Mouse (Mus musculus) gastrocnemius, adult 2 months (tissue): Measurements from ENCODE around the gene Dcbld1. TPM values are rescaled to one million over a fixed set of nuclear protein-coding genes. Genes with fewer than 3 reads are reported as not detected.
"Not testable (repeated sequence)": the region's sequence is repeated elsewhere in the genome, so short reads cannot be mapped to it uniquely, and the experiment has no call there.

Source experiments
- DNase-seq: peaks from one replicate; pipeline ENCODE4 v3.0.0; 2022
- H3K27ac ChIP-seq: fragments of 200-600 bp; 2 replicates; pipeline ENCODE4 v1.8.1; 2022; ENCODE audit warnings: mild to moderate bottlenecking
- H3K4me3 ChIP-seq: fragments of 200-600 bp; 2 replicates; pipeline ENCODE4 v1.8.1; 2022; ENCODE audit warnings: mild to moderate bottlenecking, moderate library complexity
- CTCF ChIP-seq: fragments of 200-600 bp; IDR thresholded peaks from 2 replicates; pipeline ENCODE4 v1.8.1; 2022; ENCODE audit warnings: antibody characterized with exemption, mild to moderate bottlenecking, moderate library complexity
- intact Hi-C: fragments of 180-260 bp; cut with DNase I; formaldehyde crosslinking; loops from one replicate; pipeline ENCODE4 v1.15.1; 2025
- total RNA-seq, 2 experiments: library from RNA; stranded (reverse); gene quantifications; 2 replicates each; pipeline ENCODE4 v1.2.3; 2021

Dcbld1 gene
- total RNA-seq, 2 experiments from 2014 or later, result 1.3 to 1.8 TPM

DNA sequence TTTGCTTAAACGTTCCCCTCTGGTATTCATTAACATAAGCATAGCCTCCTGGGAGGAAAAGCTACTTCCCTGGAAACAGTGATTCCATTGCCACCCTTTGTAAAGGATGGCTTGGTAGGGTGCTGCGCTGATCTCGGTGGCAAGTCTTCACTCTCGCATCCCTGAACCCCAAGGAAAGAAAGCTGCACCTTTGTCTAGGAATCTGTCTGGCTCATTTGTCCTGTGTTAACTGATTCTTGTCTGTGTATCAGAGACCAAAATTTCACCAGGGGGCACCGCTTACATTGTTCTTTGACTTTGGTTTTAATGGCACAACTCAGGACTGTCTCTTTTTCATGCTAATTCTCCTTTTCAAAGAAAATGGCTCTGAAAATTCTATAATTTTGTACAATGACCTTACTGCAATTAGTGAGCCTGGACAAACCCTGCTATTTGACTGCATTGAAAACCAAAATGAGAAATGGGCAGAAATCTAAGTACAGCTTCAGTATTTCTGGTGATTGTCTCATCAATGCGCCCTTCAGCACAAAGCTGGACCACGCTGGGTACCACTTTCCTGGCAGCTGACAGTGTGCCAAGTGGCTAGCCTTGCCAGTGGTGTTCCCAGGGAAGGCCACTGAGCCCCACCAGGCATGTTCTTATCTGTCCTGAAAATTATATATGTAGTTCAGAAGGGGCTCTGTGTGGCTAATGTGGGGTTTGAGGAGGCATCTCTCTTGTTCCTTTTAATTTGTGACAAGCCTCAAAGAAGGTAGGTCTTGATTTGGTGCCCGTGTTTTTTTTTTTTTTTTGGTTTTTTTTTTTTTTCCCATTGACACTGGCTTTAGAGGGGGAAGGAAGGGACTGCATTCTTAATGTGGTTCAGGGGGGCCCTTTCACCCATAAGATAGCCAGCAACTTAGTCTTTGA is 40.8 kb downstream of the Dcbld1 start:
- no peak for DNase-seq
- Histone ChIP-seq H3K27ac (peak overlapping the region; percentile 53; the same call in 1 of the 2 replicates), H3K4me3 (no peak overlapping the region)
- intact Hi-C loops, result no loop called here
- TF ChIP-seq CTCF, result no peak

DNA sequence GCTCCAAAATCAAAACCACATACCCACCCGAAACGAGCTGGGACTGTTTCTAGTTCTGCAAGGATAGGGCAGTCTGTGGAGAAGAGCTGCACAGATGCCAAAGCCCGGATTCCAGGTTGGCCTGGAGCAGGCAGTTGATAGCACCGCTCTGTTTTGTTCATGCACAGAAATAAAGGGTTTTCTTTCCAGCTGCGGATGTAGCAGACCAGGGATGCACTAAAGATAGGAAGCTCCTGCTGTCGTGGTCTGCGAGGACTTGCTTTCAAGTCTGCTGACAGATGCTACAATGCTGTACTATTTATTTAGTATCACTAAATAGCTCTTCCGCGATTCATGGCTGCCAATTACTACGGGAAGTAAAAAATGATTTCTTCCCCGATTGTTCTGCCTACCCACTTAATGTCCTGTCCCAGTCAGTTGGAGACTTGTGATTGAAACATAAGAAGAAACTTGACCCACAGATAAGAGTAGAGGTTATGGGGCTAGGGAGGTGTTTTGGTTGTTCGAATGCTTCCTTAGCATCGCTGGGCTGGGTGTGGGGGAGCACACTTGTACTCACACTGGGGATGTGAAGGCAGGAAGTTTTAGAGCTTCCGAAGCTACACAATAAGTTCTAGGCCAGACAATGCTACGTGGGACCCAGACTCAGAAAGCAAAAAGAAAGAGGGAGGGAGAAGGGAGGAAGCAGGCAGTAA is 41.6 kb downstream of the Dcbld1 start:
- no peak for DNase-seq
- Histone ChIP-seq H3K27ac (peak overlapping the region; percentile 53), H3K4me3 (peak overlapping the region; percentile 15; the same call in 1 of the 2 replicates)
- TF ChIP-seq CTCF, result no peak
- intact Hi-C loops, result no loop called here

DNA sequence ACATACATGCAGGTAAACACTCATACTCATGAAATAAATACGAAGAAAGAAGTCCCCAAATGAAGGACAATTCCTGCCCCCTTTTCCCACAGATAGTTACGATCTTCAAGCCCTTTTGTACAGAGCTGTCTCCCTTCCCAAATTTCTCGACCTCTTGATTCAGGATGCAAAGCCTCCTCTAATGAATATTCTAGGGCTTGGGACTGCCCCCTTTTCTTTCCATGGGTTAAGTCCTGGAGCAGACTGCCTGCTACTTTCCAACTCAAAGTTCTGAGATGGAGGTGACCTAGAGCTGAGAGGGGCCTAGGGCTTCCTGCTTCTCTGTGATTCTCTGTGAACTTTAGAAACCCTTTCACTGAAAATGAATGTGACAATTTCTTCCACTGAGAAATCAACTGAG is 43.2 kb downstream of the Dcbld1 start:
- DNase-seq, result no peak
- Histone ChIP-seq H3K27ac (no peak overlapping the region), H3K4me3 (no peak overlapping the region)
- TF ChIP-seq CTCF, result no peak
- intact Hi-C loops, result no loop called here

DNA sequence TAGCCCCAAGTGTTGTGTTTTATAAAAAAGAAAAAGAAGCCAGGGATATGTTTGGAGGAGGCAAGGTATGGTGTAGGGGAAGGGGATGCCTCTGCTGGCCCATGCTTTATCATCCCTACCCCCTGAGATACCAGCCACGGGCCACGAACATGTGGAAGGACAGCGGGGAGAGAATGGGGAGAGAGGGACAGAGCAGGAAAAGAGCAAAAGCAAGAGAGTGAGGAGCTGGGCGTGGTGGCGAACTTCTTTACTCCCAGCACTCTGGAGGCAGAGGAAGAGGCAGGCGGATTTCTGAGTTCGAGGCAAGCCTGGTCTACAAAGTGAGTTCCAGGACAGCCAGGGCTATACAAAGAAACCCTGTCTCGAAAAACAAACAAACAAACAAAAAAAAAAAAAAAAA is 44.1 kb downstream of the Dcbld1 start:
- H3K4me3 ChIP-seq, DNase-seq, H3K27ac ChIP-seq, intact Hi-C loops: not testable (repeated sequence)

DNA sequence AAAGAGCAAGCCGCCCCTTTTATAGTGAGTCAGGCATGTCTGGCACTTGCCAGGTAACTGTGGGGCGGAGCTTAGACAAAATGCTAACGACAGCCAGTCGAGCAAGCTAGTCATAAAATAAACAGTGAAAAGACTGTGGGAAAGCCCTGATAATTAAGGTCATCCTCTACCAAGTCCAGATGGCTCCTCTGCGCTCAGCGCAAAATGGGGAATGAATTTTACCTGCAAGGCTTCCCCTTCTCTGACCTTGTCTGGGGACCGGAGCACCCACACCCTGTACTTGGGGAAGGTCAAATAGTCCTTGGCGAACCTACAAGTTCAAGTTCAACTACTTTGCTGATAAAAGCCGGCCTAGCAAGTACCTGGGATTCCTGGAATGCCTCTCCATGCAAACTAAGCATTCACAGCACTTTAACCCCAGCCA is 44.6 kb downstream of the Dcbld1 start:
- no peak overlapping the region for H3K4me3 ChIP-seq
- intact Hi-C loops, result no loop called here
- DNase-seq, result no peak
- no peak for TF ChIP-seq CTCF
- no peak overlapping the region for H3K27ac ChIP-seq

DNA sequence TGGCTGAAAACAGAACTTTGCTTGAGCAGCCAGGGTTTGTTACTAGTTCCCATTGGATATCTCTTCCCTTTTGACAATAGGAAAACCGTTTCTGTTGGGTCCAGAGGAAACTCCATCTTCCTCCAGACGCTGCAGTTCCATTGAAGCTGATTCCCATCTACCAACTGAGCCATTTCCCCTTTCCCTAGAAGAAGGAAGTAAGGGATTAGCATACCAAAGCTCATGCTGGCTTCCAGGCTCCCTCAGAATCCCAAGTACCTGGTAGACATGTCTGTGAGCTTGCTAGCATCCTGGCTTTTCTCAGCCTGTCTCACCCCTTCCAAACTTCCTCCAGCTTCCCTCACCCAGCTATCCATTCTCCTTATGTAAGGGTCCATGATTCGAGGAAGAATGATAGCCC is 45.4 kb downstream of the Dcbld1 start:
- H3K27ac ChIP-seq, result no peak overlapping the region
- intact Hi-C loops, result no loop called here
- no peak for DNase-seq
- no peak overlapping the region for H3K4me3 ChIP-seq
- TF ChIP-seq CTCF, result no peak

DNA sequence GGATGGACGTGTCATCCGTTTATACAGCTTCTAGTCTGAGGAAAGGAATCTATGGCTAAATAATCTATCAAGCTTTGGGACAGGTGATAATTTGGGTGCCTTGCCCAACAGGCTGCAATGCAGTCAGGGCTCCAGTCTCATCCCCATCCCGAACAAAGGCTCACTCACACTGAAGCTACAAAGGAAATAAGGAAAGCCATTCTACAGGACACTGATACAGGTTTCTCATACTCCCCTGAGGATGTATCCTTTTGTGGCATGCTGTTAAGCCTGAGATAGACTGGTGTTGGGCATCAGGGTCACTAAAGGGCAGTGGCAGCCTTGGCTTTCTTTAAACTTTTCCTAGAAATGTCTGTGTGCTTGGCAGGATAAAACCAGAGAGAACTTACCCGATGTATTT is 46.5 kb downstream of the Dcbld1 start:
- DNase-seq, result no peak
- Histone ChIP-seq H3K27ac (no peak overlapping the region), H3K4me3 (no peak overlapping the region)
- no peak for TF ChIP-seq CTCF
- intact Hi-C loops, result no loop called here

DNA sequence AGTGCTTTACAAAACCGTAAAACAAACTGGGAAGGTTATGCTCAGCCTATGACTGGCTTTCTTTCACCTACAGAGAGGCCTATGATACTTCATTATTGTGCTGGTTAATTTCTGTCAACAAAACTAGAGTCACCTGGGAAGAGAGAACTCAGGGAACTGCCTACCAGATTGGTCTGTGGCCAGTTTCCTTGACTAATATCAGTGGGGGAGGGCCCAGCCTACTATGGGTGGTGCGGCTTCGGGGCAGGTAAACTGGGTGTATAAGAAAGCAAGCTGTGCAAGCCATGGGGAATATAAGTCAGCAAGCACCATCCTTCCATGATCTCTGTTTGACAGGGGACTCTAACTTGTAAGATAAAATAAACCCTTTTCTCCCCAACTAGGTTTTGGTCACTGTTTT is 47.2 kb downstream of the Dcbld1 start:
- no peak for TF ChIP-seq CTCF
- DNase-seq, result no peak
- Histone ChIP-seq H3K4me3 (no peak overlapping the region), H3K27ac (no peak overlapping the region)
- intact Hi-C loops, result no loop called here

DNA sequence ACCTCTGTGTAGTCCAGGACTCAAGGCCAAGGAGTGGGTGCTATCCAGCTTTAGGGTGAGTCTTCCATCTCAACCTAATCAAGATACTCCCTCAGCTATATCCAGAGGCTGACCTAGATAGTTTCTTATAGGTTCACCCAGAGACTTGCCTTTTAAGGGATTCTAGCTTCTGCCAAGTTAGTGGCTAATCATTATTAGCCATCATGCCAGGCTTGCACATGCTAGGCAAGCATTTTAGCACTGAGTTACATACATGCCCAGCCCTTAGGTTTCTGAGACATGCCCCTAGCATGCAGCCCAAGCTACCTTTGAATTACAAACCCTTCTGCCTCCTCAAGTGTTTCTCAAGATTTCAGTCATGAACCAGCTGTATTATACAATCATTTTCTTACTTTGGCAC is 47.9 kb downstream of the Dcbld1 start:
- intact Hi-C loops, result no loop called here
- DNase-seq, result no peak
- TF ChIP-seq CTCF, result no peak
- no peak overlapping the region for H3K27ac ChIP-seq
- H3K4me3 ChIP-seq, result no peak overlapping the region

DNA sequence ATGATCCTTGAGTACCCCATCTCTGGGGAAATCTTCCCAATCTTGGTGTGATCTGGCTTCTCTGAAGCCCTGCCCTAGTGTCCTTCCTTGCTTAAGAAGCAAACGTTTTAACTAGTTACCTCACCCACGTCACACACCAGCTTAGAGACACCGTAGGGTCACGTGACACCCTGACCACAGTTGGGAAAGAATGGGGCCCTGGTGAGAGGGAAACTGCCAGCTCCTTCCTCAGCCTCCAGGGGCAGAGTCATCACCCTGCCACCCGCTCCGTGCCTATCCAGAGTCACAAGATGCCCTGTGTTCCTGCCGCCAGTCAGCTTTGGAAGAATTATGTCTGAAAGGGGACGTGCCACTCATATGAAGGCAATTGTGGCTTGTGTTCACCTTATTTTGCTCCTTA is 51.2 kb downstream of the Dcbld1 start:
- intact Hi-C loops, result no loop called here

DNA sequence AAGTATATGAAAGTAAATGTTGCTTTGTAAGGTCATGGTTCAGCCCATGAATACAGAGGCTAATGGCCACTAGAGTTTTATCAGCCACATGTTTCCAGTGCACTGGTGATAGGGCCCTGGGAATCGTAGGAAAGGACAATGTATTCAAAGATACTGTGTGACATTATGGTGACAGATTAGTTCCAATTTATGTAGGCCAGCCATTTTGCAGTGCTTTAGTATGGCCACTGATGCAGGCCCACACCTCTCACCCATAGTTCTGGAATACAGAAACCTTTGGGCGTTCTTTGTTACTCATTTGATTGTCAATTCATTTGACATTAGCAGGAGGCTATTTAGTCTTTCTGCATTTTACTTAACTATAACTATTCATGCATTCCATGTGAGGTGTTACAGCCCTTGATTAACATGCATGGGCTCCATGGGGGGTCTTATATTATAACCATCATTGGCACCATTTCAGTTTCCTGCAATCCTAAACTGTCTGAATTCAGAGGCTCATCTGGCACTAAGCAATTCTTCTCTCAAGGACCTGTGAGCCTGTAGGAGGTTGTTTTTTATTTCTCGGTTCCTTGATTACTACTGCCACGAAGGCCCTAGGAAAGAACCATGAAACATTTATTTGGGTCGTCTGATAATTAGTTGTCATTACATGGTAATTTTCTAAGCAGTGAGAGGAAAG is 54.6 kb downstream of the Dcbld1 start:
- intact Hi-C loops, result no loop called here
- DNase-seq, result no peak
- no peak for TF ChIP-seq CTCF
- no peak overlapping the region for H3K4me3 ChIP-seq
- H3K27ac ChIP-seq, result no peak overlapping the region

More for the DNA sequence above, 51.2 kb downstream of the Dcbld1 start:
- H3K4me3 ChIP-seq, result no peak overlapping the region
- no peak overlapping the region for H3K27ac ChIP-seq
- no peak for DNase-seq
- TF ChIP-seq CTCF, result no peak

DNA sequence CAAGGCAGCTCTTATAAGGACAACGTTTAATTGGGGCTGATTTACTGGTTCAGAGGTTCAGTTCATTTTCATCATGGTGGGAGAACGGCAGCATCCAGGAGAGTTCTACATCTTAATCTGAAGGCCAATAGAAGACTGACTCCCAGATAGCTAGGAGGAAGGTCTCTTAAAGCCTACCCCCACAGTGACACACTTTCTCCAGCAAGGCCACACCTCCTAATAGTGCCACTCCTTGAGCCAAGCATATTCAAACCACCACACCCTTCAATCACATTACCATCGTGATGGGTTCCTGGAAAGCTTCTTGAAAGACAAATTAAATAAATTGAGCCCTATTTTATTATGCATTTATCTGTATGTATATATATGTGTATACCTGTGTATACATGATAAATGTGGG is 55.8 kb downstream of the Dcbld1 start:
- no peak for DNase-seq
- no peak overlapping the region for H3K27ac ChIP-seq
- H3K4me3 ChIP-seq, result no peak overlapping the region
- no peak for TF ChIP-seq CTCF
- intact Hi-C loops, result no loop called here

DNA sequence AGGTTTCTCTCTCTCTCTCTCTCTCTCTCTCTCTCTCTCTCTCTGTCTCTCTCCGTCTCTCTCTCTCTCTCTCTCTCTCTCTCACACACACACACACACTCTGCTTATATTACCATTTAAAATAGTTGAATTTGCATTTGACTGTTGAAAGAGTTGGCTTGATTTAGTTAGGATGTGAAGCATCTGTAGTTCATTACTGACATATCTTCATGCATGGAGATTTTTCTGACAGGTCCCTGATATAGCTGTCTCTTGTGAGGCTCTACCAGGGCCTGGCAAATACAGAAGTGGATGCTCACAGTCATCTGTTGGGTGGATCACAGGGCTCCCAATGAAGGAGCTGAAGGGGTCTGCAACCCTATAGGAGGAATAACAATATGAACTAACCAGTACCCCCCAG is 59.0 kb downstream of the Dcbld1 start:
- H3K4me3 ChIP-seq, DNase-seq, intact Hi-C loops, H3K27ac ChIP-seq: not testable (repeated sequence)
